Mouse (Mus musculus): Measurements from ENCODE around the gene Cryaa.

Cryaa gene

GRCm38 (mm10) chr17:31710455-31710854, 32.8 kb downstream of the Cryaa start:
- DNase-seq = no peak

DNA sequence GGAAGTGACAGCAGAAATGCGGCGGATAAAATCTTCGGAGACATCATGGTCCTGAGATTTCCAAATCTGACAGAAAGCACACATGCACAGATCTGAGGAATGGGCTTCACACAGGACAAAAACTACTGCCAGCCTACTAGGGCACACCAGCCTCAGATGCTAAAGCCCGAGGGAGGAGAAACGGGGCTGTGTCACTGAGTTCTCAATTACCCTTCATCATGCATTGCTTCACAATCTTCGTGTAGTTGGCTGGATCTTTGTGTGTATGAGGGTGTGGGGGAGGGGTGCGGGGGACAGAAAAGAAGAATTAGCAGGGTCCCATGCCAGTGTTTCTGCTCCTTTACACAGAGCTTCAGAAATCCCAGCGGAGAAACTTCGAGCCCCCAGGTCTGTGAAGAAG, 36.1 kb downstream of the Cryaa start:
- DNase-seq = peak in 1 of 2 experiments; percentile 44

- peak in 1 of 2 experiments; percentile 35 for DNase-seq
Observed at GRCm38 (mm10) chr17:31714125-31714524, 36.5 kb downstream of the Cryaa start.

- no peak for DNase-seq
Observed at GRCm38 (mm10) chr17:31715006-31715405, 37.4 kb downstream of the Cryaa start.

DNA sequence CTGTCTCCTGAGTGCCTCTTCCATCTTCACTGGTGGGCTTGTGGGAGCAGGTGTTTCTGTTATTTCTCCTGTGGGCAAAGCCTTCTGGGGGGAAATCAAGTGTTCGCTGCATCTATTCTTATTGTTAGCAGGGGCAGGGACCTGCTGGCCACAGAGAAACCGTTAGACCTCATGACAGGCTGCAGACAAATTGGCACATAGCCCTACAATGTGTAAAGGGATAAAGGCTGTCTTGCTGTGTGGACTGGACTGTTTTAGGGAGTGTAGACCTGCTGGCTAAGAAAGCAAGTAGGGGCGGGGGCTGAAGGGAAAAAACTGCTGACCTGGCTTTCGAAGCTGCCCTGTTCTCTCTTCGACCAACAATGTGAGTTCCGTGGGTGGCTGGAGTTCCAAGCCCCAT, 44.0 kb downstream of the Cryaa start:
- no peak for DNase-seq

DNA sequence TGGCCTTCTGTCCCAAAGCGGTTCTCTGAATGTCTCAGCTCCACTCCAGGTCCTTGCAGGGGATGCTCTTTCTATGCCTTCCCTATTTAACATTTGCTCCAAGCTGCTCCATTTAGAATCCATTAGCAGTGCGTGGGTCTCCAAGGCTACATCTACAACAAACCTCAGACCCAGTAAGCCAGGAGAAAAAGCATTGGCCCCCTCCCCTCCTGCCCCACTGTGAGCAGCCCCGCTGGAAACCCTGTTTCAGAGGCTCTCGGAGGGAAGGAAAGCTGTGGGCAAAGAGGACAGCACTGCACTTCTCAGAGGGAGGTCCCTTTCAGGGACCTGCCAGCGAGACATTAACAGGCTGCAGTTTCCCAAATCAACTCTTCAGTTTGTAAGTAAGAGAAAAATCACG, 47.8 kb downstream of the Cryaa start:
- no peak for DNase-seq

DNA sequence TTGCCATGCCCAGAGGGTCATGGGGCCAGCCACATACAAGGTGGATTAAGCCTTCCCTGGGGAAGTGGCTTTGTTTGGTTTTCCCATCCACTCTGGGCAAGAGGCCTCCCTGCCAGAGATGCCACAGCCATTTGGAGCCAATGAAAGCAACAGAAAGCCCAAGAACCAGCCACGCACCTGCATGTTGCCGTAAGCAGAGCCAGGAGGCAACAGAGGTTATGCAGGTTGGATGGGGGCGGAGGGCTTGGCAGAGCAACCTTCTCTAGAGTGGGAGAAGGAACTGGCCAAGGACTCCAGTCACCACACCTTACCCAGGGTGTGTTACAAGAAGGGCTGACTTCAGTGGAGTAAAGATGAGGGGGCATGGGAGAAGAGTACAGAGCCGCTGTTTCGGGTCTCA, 48.6 kb downstream of the Cryaa start:
- peak; percentile 73 to 78 for DNase-seq

DNA sequence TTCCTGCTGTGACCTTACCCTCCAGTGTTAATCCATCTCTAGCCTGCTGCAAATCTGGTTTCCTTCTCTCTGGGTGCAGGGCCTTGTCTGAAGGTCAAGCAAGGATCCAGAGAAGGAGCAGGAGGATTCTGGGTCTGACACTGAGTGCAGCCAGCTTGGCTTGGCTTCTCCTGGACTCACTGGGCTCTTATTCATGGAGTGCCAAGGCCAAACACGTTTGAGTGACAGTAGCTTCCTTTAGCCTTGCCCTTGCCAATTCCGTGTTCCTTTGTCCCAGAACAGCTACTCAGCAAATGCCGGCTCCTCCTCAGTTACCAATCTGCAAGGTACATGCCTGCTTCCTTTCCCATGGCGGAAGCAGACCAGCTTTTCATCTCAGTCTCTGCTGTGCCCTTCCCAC, 49.6 kb downstream of the Cryaa start:
- peak; percentile 53 to 72 for DNase-seq

- no peak for DNase-seq
Observed at GRCm38 (mm10) chr17:31728043-31728442, 50.4 kb downstream of the Cryaa start.

DNA sequence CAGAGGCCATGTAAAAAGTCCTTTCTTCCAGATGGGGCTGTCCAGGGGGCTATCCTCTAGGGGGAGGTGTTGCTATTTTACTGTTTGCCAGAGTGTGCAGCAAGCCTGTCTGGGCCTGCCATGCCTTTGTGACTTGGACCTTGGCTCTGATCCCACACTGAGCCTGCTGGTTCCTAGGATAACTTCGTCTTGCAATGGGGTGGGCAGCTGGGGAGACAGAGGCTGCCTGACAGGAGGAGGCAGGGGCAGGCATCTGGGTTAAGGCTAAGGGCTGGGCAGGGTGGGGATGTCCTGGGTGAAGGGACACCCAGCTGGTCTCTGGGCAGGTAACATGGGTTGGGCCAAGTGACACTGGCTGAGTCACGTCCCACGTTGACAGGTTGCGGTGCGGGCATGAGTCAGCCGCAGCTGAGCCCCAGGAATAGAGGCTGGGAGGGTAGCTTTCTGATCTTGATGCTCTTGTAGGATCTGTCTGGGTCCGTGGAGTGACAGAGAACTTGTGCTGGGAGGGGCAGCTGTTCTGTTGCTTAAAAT, 51.4 kb downstream of the Cryaa start:
- DNase-seq = peak; percentile 65 to 72

GRCm38 (mm10) chr17:31731038-31731437, 53.4 kb downstream of the Cryaa start:
- peak in 1 of 2 experiments; percentile 49 for DNase-seq

Measured in lung, adult 18-20 months (tissue).